Mouse (Mus musculus) kidney, adult 11 months (tissue): ENCODE measurements around the gene Ube4b.

Experiments used
- DNase-seq: peaks from one replicate; pipeline ENCODE4 v3.0.0; 2022

The Ube4b gene

GRCm38 (mm10) chr4:149334881-149335280, 91.7 kb downstream of the Ube4b start:
- no peak for DNase-seq

DNA sequence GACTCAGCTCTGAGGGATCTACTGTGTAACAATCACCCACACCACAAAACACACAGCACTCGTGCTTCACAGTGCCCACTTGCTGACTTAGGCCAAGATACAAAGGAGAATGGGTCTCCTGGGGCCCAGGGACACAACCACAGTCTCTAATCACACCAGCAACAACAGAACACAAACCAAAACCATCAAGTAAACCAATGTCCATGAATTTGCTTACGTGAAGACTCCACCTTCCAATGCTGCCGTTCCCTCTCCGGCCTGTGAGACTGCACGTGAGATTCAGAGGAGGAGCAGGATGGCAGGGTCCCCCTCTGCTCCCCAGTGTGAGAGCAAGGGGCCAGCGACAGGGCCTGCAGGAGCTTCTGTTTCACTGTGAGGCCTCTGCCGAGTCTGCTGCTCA, 93.8 kb downstream of the Ube4b start:
- DNase-seq, result no peak

DNA sequence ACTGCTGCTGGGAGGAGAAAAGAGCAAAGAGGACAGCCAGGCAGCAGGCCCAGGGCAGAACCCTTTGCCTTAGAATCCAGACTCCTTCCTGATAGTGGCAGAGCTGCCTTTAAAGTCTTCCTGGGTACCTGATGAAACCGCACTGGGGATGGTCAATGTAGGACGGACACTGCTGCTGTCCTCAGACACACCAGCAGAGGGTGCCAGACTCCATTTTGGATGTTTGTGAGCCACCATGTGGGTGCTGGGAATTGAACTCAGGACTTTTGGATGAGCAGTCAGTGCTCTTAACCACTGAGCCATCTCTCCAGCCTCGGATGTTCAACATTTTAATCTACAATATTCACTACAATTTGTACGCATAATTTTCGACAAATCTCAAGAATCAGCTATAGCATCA, 96.1 kb downstream of the Ube4b start:
- no peak for DNase-seq

DNA sequence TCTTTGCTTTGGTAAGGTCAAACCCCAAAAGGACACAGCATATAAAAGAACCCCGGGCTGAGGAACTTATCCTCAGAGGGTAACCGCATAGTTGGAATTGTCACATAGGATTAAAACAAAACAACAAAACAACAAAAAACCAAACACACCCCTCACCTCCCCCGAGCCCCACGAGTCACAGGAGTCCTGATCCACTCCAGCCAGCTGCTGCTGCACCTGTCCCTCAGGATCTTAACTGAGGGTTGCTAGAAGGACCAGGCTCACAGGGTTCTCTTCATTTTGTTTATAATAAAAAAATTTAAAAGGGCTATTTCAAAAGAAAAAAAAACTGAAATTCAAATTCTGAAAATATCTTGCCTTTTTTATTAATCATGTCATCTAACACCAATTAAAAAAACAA, 97.8 kb downstream of the Ube4b start:
- no peak for DNase-seq

DNA sequence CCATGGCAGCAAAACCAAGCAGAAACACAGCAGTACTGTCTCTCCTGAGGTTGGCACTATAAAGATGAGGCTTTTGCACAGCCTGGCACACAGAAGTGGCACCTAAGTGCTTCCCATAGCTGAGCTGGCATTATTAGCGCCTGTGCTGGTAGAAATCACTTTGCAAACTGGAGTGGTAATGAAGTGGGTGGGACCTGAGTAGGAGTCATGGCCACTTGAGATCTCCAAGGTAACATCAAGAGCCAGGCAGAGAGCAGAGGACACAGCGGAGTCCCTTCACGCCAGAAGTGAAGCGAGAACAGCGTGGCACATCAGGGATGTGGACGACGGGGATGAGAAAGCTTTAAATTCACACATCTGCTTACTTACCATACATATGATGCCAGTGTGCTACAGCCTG, 99.3 kb downstream of the Ube4b start:
- no peak for DNase-seq

GRCm38 (mm10) chr4:149325411-149326162, 101.0 kb downstream of the Ube4b start:
- DNase-seq, result peak; percentile 14

- DNase-seq, result no peak
These were observed 102.8 kb downstream of the Ube4b start for GRCm38 (mm10) chr4:149323730-149324129.

- DNase-seq, result no peak
These were observed 103.8 kb downstream of the Ube4b start for GRCm38 (mm10) chr4:149322718-149323117.

DNA sequence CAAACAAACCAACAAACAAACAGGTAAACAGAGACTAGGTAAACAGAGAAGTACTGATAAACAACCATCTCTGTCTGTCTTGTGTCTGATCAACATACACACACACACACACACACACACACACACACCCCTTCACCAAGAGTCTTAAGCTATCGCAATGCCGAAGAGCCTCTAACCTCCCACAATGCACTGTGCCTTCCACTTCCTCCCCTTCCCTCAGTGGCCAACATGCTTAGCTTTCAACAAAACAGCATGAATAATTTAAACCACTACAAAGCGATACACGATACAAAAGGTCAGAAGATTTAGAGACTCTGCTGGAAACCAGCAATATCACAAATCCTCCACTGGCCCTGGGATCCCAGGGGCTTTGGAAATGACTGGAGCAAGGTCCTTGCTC, 104.3 kb downstream of the Ube4b start:
- DNase-seq, result no peak

DNA sequence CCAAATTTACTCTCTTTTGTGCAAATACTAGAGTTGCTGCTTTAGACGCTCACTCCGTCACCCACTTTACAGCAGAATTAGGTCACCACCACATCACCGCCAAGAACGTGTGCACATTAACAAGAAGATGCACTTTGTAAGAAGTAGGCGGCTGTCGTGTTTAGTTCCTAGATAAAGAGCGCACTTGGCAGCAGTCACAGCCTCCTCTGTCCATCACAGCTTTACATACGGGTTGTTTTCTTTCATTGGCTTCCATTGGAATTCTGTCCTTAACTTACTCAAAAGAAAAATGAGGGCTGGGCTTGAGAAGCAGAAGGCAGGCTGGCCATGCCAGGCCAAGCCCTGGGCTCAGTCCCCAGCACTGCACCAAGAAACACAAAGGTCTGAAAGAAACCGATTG, 107.5 kb downstream of the Ube4b start:
- DNase-seq, result no peak

DNA sequence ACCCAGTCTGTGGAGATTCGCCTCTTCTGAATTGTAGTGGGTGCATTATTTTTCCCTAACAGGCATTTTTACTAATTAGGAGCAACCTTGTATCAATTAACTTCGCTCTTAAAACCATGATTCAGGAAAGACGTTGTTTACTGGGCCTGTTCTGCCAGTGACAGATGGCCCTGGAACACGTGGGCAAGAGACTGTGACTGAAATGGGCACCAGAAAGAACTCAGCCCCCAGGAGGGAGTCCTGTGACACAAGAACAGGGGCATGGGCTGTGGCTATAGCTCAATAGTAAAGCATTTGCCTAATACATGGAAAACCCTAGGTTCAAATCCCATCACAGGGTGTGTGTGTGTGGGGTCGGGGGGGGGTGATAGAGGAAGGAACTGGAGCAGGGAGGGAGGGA, 109.2 kb downstream of the Ube4b start:
- no peak for DNase-seq

- DNase-seq, result no peak
These were observed 112.2 kb downstream of the Ube4b start for GRCm38 (mm10) chr4:149314275-149314837.

DNA sequence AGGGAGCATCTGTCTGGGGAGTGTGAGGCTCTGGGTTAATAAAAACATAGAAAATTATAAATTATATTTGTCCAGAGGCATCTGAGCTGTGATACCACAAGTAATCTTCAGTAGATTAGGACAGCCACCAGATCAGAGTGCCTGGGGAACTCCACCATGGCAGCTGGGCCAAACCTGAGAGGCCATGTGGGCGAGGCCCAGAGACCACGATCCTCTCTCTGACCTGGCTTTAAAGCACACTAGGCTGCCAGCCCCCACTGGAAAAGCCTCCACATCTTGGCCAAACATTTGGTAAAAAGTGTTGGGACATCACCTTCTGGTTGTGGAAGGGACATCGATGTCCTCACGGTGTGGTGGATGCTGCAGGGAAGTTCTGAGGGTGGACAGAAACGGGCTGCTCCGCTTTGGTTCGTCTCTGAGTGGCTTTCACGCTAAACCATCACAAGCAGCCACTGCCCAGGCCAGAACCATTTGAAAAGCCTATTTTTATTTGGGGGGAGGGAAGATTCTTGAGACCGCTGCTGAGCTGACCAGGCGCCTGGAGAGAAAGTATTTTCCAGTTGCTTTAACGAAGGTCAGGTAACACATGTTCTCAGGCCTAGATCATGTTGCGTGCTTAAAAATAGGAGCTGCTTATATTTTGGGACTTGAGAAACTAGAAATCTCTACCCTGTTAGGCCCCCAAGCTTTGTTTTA, 112.8 kb downstream of the Ube4b start:
- no peak for DNase-seq

DNA sequence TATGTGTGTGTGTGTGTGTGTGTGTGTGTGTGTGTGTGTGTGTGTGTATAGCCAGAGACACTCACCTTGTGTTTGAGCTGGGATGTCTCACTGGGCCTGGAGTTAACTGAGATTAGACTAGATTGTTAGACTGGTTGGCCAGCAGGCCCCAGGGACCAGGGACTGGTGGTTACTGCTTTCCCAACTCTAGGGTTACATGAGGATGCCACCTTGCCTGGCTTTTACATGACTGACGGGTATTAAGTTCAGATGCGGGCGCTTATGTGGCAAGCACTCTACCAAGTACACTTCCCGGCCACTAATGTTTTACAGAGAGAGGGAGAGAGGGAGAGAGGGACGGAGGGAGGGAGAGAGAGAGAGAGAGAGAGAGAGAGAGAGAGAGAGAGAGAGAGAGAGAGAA, 114.6 kb downstream of the Ube4b start:
- no peak for DNase-seq

GRCm38 (mm10) chr4:149308491-149308820, 118.1 kb downstream of the Ube4b start:
- no peak for DNase-seq

- peak; percentile 96 for DNase-seq
These were observed 118.7 kb downstream of the Ube4b start, which contains the start of gene Kif1b for GRCm38 (mm10) chr4:149307596-149308490. Gene Kif1b, minus strand, starts transcription at chr4:149307693.

DNA sequence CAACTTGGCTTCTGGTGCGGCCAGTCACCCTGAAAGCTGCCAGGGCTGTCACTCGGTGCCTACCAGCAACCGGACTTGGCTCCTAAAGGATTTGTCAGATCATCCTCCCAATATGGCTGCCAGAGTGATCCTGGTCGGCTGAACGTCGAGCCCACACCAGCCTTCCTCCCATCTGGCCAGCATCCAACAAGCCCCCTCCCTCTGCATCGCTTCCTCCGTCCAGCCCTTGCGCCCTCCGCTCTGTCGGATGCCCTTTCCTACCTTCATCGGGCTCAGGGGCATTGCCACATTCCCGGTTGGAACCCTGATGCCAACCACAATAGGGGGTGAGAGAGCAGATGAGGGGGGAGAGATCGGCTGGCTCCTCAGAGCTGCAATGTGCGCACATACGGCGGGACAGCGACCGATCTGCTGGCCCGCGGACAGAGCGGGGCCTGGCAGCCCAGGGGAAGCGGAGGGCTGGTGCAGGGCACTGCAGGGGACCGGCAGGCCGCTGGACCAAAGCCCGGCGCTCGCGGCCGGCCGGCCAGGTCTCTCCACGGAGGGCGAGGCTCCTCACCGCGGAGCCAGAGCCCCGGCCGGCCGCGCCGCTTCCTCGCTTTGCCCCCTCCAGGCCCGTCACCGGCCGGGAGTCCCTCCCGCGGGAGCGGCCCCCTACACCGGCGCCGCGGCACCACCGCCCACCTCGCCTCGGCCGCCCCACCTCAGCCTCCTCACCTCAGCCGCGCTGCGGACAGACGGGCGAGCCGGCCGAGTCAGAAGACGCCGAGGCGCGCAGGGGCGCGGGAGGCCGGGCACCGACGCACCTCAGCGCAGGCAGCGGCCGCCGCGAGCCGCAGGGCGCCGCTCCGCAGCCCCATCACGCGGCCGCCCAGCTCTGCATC, 119.6 kb downstream of the Ube4b start:
- peak; percentile 72 for DNase-seq

GRCm38 (mm10) chr4:149305761-149306711, 120.5 kb downstream of the Ube4b start:
- no peak for DNase-seq

DNA sequence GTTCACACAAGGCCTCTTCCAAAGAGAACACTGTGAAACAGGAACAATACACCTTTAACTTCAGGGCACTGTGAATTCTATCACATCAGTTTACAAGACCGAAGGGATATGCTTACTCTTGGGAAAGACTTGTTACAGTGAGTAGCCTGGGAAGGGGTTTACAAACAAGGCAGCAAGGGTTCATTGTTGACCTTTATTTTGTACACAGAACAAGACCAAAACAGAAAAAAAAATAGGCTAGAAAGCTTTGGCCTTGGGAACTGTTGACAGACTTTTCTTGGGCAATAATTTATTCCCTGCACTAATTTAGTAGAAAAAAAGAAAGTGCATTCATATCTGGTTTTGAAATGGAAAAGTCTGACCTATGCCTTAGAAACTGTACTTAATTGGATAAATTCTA, 122.1 kb downstream of the Ube4b start:
- no peak for DNase-seq

GRCm38 (mm10) chr4:149303502-149303901, 123.0 kb downstream of the Ube4b start:
- DNase-seq, result no peak

- DNase-seq, result no peak
These were observed 123.8 kb downstream of the Ube4b start for GRCm38 (mm10) chr4:149302751-149303150.
